Mouse (Mus musculus) forebrain, postnatal 0 days (tissue): ENCODE data around the gene Pafah1b3. TPM values are rescaled to one million over a fixed set of nuclear protein-coding genes. Genes with fewer than 3 reads are reported as not detected.

Experiments used
- ATAC-seq: fragments of 200-750 bp; cut with Nextera tagmentation; 2 replicates; pipeline ENCODE4 v1.8.0; 2017; ENCODE audit warnings: mild to moderate bottlenecking, moderate library complexity
- DNase-seq: peaks from one replicate; pipeline ENCODE4 v3.0.0-alpha.2; 2015
- H3K27ac ChIP-seq: fragments of 300-500 bp; sonication (generic); 2 replicates; pipeline ENCODE4 v1.5.1; 2014; ENCODE audit warnings: low read depth, mild to moderate bottlenecking, antibody characterized with exemption, low read length, moderate library complexity, mixed read lengths
- H3K27me3 ChIP-seq: fragments of 300-500 bp; sonication (generic); 2 replicates; pipeline ENCODE4 v1.6.1; 2014; ENCODE audit warnings: mild to moderate bottlenecking, low read length, mixed read lengths; ENCODE audit not compliant: insufficient read depth
- H3K36me3 ChIP-seq: fragments of 300-500 bp; sonication (generic); 2 replicates; pipeline ENCODE4 v1.6.1; 2014; ENCODE audit warnings: mild to moderate bottlenecking, moderate library complexity; ENCODE audit not compliant: insufficient read depth
- H3K4me1 ChIP-seq: fragments of 300-500 bp; sonication (generic); 2 replicates; pipeline ENCODE4 v1.6.1; 2014; ENCODE audit warnings: antibody characterized with exemption; ENCODE audit not compliant: insufficient read depth
- H3K4me2 ChIP-seq: fragments of 300-500 bp; sonication (generic); 2 replicates; pipeline ENCODE4 v1.6.1; 2014; ENCODE audit warnings: low read depth, mild to moderate bottlenecking, moderate library complexity
- H3K4me3 ChIP-seq: fragments of 300-500 bp; sonication (generic); 2 replicates; pipeline ENCODE4 v1.5.1; 2014; ENCODE audit warnings: low read depth, low read length, mixed read lengths
- H3K9ac ChIP-seq: fragments of 300-500 bp; sonication (generic); 2 replicates; pipeline ENCODE4 v1.6.1; 2014; ENCODE audit warnings: mild to moderate bottlenecking
- H3K9me3 ChIP-seq: fragments of 300-500 bp; sonication (generic); 2 replicates; pipeline ENCODE4 v1.6.1; 2016; ENCODE audit warnings: low read length
- CTCF ChIP-seq: sonication (generic); IDR thresholded peaks from 2 replicates; pipeline ENCODE4 v1.5.1; 2016; ENCODE audit warnings: antibody characterized with exemption, control low read depth, low read depth
- WGBS: fragments of 180-500 bp; shearing (Covaris S2); extraction: QIAGEN DNeasy Blood & Tissue Kit; methylation state at CpG from one replicate; pipeline ENCODE4 v1.1.7; 2014; 5-methylcytosine and 5-hydroxymethylcytosine counted together
- polyA plus RNA-seq: library from polyadenylated mRNA; unstranded; fragments of >200 nt; fragmentation: Nextera tagmentation; extraction: Ambion mirVana; gene quantifications from 2 replicates; pipeline ENCODE4 v1.2.1, GENCODE M21; 2015
- total RNA-seq: library from RNA; depleted of rRNA; stranded (reverse); fragments of >200 nt; gene quantifications from 2 replicates; pipeline ENCODE4 v1.2.3, GENCODE M21; 2014

The Pafah1b3 gene
- total and polyA plus RNA-seq, 2 experiments from 2014 or later = 407 to 517 TPM

DNA sequence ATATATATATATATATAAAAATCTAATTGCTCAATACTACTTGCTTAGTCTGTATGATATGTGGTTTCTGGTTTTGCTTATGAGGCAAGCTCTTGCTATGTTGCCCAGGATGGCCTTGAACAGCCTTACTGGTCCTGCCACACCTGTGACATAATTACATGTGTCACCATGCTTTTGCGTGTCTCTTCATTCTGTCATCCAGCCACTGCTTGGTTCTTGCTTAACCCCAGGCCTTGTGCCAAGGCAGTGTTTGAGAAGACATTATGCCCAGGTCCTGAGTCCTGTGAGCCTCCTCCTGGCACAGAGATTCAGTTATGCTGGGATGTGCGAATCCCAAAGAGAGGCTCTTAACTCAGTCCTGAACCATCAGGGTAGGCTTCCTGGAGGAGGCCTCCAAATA, 25.4 kb upstream of the Pafah1b3 start:
- no peak overlapping the region for H3K27ac ChIP-seq
- H3K4me2 ChIP-seq = no peak overlapping the region
- no peaks in the 10 kb centered on the region for H3K27me3 ChIP-seq
- H3K9ac ChIP-seq = no peak overlapping the region
- peaks cover 13% of the 10 kb centered on the region; the same call in 1 of the 2 replicates for H3K4me1 ChIP-seq
- ATAC-seq (no peak), DNase-seq (no peak)
- H3K9me3 ChIP-seq = no peaks in the 10 kb centered on the region
- H3K36me3 ChIP-seq = no peaks in the 10 kb centered on the region; the same call in 1 of the 2 replicates
- no peak for TF ChIP-seq CTCF
- 85% methylated on average over 2 of the region's 2 CpGs for WGBS
- no peak overlapping the region for H3K4me3 ChIP-seq

- ATAC-seq (no peak), DNase-seq (no peak)
- 0 out of 2 replicates have a peak overlapping the region, but pooled peaks have one; percentile 21 for H3K27ac ChIP-seq
- 9% methylated on average over 6 of the region's 6 CpGs for WGBS
- no peaks in the 10 kb centered on the region for H3K9me3 ChIP-seq
- H3K9ac ChIP-seq = no peak overlapping the region; the same call in 1 of the 2 replicates
- no peak for TF ChIP-seq CTCF
- H3K27me3 ChIP-seq = no peaks in the 10 kb centered on the region
- H3K36me3 ChIP-seq = no peaks in the 10 kb centered on the region
- H3K4me2 ChIP-seq = no peak overlapping the region
- peaks cover 18% of the 10 kb centered on the region; the same call in 1 of the 2 replicates for H3K4me1 ChIP-seq
- no peak overlapping the region for H3K4me3 ChIP-seq
Observed at GRCm38 (mm10) chr7:25322058-25322484, 24.3 kb upstream of the Pafah1b3 start.

GRCm38 (mm10) chr7:25317446-25317999, 19.7 kb upstream of the Pafah1b3 start:
- H3K9me3 ChIP-seq = no peaks in the 10 kb centered on the region
- no peak for ATAC-seq
- WGBS = 11% methylated on average over 21 of the region's 21 CpGs
- H3K4me2 ChIP-seq = peak overlapping the region; percentile 96
- no peaks in the 10 kb centered on the region for H3K36me3 ChIP-seq
- H3K4me3 ChIP-seq = peak overlapping the region; percentile 63
- H3K9ac ChIP-seq = peak overlapping the region; percentile 69
- peaks cover 12% of the 10 kb centered on the region for H3K27me3 ChIP-seq
- no peak for TF ChIP-seq CTCF
- no peak for DNase-seq
- peaks cover 25% of the 10 kb centered on the region for H3K4me1 ChIP-seq
- peak overlapping the region; percentile 83 for H3K27ac ChIP-seq

DNA sequence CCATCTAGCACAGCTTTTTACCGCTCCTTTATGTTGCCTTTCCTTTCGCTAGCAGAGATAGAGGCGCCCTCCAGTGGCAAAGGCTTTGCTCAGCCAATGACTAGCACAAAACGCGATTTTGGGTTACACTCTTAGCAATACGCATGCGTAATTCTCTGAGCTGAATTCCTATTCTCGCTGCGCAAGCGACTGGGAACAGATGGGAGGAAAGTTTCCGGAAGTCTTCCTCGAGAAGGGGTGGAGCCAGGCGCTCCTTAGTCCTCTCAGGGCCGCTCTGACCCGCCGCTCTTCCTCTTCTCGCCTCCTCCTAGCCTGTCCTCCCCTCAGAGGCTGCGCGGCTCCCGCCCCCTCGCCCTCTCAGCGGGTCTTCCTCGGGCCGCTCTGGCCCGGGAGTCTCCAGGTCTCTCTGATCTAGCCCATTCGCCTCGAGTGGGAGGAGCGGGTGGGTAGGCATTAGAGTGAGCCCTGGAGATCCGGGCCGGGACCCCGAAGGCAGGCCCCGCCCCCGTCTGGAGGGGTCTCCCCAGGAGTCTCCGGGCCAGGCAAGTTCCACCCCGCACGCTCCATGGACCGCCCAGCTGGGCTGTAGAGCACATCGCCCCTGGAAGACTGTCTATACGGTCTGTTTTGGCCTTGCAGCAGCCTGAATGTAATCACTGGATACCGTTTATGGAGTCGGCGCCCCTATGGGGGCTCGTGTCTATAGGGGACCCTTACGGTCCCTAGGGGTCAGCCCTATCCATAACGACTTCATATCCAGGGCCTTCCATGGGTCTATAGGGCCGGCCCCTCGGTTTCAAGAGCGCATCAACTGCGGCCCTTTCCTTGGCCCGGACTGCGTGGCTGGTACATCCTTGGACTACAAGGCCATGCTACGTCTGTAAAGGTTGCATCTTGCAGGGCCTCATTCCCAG, 19.0 kb upstream of the Pafah1b3 start, which contains the start of gene Megf8:
TSS of gene Megf8 (plus strand) at position 633 of the 914 bp plus-strand sequence.
- H3K4me2 ChIP-seq = peak within 1 kb of the TSS; percentile 96
- peaks cover 19% of the 10 kb centered on the region for H3K27me3 ChIP-seq
- ATAC-seq (peak; percentile 96), DNase-seq (peak; percentile 99)
- WGBS = 2% methylated on average over 52 of the region's 52 CpGs
- H3K27ac ChIP-seq = peak within 1 kb of the TSS; percentile 83
- peaks cover 22% of the 10 kb centered on the region for H3K4me1 ChIP-seq
- H3K36me3 ChIP-seq = no peaks in the 10 kb centered on the region
- peak within 1 kb of the TSS; percentile 69 for H3K9ac ChIP-seq
- peak; percentile 96 for TF ChIP-seq CTCF
- H3K9me3 ChIP-seq = no peaks in the 10 kb centered on the region
- H3K4me3 ChIP-seq = peak within 1 kb of the TSS; percentile 63

GRCm38 (mm10) chr7:25315306-25316041, 17.7 kb upstream of the Pafah1b3 start:
- ATAC-seq = no peak
- WGBS = 4% methylated on average over 61 of the region's 69 CpGs
- peak overlapping the region; percentile 72 for H3K4me2 ChIP-seq
- H3K27me3 ChIP-seq = peaks cover 21% of the 10 kb centered on the region
- peak overlapping the region; percentile 43 for H3K9ac ChIP-seq
- H3K4me1 ChIP-seq = peaks cover 18% of the 10 kb centered on the region; the same call in 1 of the 2 replicates
- H3K27ac ChIP-seq = peak overlapping the region; percentile 64; the same call in 1 of the 2 replicates
- no peak for TF ChIP-seq CTCF
- no peaks in the 10 kb centered on the region; the same call in 1 of the 2 replicates for H3K36me3 ChIP-seq
- peak; percentile 31 for DNase-seq
- H3K4me3 ChIP-seq = peak overlapping the region; percentile 36
- H3K9me3 ChIP-seq = no peaks in the 10 kb centered on the region

DNA sequence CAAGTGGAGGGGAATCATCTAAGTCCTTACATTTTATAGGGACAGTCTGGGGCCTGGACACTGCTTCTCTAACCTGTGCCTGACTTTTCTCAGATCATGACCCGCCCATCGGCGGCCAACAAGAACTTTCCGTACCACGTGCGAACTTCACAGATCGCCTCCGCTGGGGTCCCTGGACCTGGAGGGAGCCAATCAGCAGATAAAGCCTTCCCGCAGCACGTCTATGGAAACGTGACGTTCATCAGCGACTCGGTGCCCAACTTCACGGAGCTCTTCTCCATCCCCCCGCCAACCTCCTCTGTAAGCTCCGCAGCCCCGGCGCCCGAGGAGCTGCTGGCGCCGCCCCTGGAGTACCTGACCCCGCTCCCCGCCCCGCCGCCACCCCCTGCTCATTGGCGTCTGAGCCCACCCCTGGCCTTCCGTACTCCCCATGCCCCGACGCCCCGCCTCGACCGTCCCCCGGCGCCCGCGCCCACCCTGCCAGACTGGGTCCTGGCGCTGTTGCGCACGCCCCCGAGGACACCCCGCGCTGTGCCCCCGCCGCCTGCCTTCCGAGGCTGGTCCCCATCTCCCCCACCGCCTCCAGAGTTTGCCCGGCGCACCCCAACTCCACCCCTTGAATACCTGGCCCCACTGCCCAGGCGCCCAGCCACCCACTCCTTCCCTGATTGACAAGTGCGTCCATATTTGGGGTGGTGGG, 17.0 kb upstream of the Pafah1b3 start:
- ATAC-seq (no peak), DNase-seq (no peak)
- no peaks in the 10 kb centered on the region; the same call in 1 of the 2 replicates for H3K36me3 ChIP-seq
- TF ChIP-seq CTCF = no peak
- no peaks in the 10 kb centered on the region for H3K9me3 ChIP-seq
- peak overlapping the region; percentile 43; the same call in 1 of the 2 replicates for H3K9ac ChIP-seq
- peaks cover 21% of the 10 kb centered on the region for H3K27me3 ChIP-seq
- peak overlapping the region; percentile 36 for H3K4me3 ChIP-seq
- H3K4me2 ChIP-seq = peak overlapping the region; percentile 72
- peaks cover 18% of the 10 kb centered on the region; the same call in 1 of the 2 replicates for H3K4me1 ChIP-seq
- H3K27ac ChIP-seq = no peak overlapping the region
- WGBS = 10% methylated on average over 48 of the region's 51 CpGs
